Mouse (Mus musculus) CD4-positive, CD25-positive, alpha-beta regulatory T cell, adult 4 months (primary cell): Measurements from ENCODE around the gene Atrx. TPM values are rescaled to one million over a fixed set of nuclear protein-coding genes. Genes with fewer than 3 reads are reported as not detected.
"Not testable (repeated sequence)": the region's sequence is repeated elsewhere in the genome, so short reads cannot be mapped to it uniquely, and the experiment has no call there.

Source experiments
- ATAC-seq: one replicate; pipeline ENCODE4 v1.8.0; 2017
- polyA plus RNA-seq, 2 experiments: library from polyadenylated mRNA; unstranded; fragments of 100-300 nt; shearing (Covaris generic); gene quantifications; one replicate each; pipeline ENCODE4 v1.2.1; 2017

Atrx gene
- polyA plus RNA-seq = 100 to 1,000 TPM; 334 to 414 TPM

DNA sequence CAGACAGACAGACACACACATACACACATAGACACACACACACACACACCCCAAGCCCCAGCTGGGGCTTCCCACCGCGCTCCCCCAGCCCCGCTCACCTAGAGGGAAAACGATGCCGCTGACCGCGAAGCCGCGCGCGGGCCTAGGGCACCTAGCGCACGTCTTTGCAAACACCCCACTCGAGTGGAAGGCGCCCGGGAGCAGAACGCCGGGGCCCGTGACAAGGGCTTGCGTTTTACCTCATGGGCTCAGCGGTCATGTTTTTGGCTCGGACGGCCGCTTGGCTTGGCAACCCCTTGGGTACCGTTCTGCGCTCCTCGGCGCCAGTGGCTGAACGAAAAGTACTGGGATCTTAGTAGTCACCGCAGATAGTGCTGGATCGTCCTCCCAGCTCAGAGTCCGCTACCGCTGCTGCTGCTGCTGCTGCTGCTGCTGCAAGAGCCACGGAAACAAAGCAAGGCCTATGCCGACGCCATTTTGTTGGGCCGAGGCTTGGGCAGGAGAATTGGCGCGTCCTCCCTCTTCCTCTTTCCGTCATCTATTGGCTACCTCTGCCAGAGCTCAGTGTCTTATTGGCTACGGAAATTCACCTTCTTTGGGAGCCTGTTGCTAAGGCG is at the start of gene Atrx:
Atrx (minus strand) TSS at position 543 of the 617 bp plus-strand sequence.
- ATAC-seq = peak; percentile 83

DNA sequence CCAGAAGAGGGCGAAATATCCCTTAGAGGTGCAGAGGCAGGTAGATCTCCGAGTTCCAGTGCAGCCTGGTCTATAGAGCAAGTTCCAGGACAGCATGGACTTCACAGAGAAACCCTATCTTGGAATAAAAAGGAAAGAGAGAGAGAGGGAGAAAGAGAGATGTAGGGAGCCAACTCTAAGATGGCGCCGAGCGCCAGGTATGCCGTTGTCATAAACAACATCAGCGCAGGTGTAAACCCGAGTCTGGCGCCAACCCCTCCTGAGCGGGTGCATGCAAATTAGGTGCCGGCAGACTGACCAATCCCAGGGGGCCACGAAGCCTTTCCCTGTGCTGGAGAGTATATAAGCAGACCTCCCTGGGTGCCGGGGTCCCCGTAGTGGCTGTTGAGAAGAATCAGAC is 27.9 kb upstream of the Atrx start:
- ATAC-seq = not testable (repeated sequence)

- no peak for ATAC-seq
Measured at GRCm38 (mm10) chrX:105953999-105954398, 24.8 kb upstream of the Atrx start.

GRCm38 (mm10) chrX:105946357-105946756 is 17.2 kb upstream of the Atrx start:
- peak; percentile 82 for ATAC-seq

DNA sequence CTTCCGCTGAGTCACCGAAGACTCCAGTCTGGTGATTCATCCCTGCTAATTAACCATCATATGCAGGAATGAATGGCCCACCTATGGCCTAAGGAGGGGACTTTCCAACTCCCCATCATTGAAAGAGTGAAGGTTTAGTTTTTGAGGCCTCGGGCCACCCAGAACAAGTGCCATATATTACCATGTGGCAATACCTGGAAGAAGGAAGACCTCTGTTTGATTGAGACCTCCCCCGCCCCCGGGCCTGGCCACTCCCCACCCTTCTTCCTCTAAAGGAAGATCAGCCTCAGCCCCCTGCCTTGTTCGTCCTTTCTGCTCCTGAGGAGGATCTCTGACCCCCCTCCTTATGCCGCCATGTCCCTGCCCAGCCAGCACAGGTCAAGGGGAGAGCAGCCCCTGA is 10.0 kb upstream of the Atrx start:
- no peak for ATAC-seq

GRCm38 (mm10) chrX:105937736-105938135 is 8.5 kb upstream of the Atrx start:
- no peak for ATAC-seq

DNA sequence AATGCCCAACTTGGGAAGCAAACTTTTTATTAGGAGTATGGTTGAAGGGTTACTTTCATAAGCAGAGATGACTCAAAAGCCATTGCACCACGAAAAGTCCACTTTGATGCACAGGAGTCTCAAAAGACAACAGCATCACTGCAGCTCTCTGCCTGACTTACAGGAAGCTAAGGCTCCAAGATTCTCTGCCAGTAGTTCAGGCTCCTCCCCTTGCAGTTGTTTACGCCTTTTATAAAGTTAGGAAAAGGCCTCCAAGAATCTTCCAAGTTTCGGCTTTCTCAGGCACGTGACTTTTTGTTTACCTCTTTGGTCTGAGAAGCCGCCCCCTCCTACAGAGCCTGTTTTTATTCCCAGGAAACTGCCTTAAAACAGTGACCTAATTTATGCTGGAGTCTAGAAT is 5.1 kb upstream of the Atrx start:
- ATAC-seq = no peak

- peak; percentile 5 for ATAC-seq
Measured at GRCm38 (mm10) chrX:105929478-105930038, 355 bp upstream of the Atrx start.

DNA sequence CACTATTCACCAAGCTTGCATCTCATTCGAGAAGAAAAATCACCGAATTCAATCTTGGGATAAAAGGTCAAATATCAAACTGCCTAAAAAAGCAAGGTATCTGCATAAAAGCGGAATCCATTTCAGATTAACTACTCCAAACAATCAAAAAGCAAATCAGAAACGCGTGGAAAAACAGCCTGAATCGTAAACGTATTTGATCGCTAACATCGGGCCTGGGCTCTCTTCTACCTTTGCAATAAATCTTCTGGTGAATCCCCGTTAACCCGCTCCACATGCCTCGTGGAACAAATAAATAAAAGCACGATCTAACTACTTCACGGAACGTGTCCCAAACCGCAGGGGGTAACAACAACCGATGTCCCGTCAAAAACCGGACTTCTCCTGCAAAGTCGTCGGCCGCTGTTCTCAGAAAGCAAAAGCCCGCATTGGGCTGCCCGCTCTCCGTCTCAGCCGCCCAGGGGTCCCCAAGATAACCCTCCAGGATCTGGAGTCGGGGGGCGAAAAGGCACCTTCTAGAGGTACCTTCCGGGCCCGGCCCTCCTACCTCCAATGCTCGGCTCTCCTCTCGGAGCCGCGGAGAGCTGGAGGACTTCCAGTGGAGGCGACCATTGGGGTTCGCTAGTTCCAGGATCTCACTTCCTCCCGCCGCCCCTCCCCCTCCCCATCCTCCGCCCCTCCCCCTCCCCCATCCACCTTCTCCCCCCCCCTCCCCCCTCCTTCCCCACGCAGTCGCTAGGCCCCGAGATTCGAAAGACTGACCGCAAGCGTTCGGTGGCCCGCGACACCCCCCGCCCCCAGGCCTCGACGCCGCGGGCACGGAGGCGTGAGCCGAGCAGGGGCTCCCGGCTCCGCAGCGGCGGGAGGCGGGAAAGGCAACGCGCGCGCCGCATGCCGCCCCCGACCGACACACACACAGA is 1.0 kb downstream of the Atrx start:
- peak; percentile 9 for ATAC-seq

DNA sequence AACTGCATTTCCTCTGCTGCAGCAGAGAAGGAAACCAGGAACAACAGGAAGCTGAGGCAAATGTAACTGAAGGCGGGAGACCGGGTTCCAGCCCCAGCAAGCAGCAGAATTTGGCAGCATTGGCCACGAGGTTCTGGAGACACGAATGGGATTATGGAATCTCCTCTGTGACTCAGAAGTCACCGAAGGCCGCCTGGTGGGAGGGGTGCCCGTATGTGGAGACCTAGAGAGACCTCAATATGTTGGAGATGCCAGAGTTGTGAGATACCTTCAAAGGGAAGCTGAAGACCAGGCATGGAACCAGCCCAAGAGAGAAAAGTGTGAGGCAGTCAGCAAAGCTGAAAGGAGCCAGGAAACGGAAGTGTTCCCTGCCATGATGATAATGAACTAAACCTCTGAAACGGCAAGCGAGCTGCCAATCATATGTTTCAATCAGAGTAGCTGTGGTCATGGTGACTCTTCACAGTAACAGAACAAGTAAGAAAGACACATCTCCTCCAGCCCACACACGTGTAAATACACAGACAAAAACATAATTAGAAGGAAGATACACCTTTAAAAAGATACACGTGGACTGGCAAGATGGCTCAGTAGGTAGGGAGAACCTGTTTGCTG is 3.0 kb downstream of the Atrx start:
- peak; percentile 76 for ATAC-seq

GRCm38 (mm10) chrX:105924326-105925070 is 4.7 kb downstream of the Atrx start:
- no peak for ATAC-seq

DNA sequence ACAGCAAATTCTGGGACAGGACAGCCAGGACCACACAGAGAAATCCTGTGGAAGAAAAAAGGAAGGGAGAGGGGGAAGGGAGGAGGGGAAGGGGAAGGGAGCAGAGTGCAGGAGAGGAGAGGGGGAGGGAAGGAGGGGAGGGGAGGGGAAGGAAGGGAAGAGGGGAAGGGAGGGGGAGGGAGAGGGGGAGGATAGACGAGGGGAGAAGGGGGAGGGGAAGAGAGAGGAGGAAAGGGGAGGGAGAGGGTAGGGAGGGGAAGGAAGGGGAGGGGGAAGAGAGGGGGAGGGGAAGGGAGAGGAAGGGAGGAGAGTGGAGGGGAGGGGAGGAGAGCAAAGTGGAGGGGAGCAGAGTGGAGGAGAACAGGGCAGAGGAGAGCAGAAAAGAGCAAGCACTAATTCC is 5.3 kb downstream of the Atrx start:
- ATAC-seq = no peak

DNA sequence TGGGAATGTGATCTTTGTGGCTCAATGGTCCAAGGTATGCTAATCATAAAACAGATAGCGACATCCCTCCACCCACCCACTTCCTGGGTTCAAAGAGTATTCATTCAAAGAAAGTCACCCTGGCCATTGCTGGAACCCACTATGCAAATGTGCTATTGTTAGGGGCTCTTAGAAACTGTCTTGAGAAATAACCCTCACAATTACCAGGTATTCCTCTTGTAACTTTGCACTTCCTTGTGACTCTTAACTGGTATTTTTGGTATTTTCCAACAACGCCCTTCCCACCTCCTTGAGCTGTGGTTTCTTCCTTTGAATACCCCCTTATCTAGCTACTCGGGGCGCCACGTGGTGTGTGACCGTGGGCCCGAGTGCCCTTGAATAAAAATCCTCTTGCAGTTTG is 6.2 kb downstream of the Atrx start:
- not testable (repeated sequence) for ATAC-seq

- ATAC-seq = peak; percentile 27
Measured at GRCm38 (mm10) chrX:105921421-105921820, 7.8 kb downstream of the Atrx start.

- no peak for ATAC-seq
Measured at GRCm38 (mm10) chrX:105911728-105912127, 17.5 kb downstream of the Atrx start.

DNA sequence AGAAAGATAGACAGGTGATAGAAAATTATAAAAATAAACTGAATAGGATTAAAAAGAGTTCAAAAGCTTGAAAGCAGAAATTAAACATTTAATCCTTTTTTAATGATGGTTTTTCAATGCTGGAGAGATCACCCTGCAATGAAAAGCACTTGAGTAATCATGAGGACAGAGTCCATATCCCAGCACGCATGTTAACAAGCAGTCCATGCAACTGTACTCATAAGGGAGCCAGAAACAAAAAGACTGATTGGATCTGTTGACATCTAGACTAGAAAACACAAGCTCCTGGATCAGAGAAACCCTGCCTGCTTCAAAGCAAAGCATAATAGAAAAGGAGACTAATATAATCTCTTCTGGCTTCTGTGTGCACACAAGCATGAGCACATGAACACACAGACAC is 27.6 kb downstream of the Atrx start:
- ATAC-seq = no peak

DNA sequence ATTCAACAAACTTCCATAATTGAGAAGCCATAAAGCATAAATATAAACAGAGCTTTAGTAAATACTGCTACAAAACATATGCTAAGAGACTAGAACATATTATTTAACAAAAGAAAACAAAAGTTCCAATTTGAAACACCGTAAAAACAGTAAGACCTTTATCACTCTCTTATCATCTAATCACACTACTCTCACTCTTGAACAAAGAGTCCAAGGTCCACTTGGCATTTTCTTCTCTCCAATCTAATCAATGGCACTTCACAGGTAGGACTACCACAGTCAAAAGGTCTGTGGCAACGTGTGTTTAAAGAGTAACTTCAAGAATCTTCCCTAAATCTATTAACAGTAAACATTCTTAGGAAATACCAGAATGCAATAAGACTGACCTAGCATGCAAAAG is 42.3 kb downstream of the Atrx start:
- no peak for ATAC-seq

- ATAC-seq = peak; percentile 75
Measured at GRCm38 (mm10) chrX:105864367-105864766, 64.8 kb downstream of the Atrx start.

DNA sequence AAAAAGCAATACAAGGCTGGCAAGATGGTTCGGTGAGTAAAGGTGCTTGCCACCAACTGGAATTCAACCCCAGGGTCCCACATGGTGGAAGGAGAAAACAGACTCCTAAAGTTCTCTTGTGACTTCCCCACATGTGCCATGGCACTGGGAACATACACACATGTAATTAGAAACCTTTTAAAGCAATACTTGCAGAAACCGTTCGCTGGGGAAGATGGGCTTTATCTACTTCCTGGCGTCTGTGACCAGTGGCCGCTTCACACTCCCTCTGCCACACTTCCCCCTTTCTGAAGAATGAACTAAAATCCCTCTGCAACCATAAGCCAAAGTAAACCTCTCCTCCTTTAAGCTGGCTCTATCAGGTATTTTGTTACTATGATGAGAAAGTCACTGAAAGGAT is 104.7 kb downstream of the Atrx start:
- no peak for ATAC-seq

DNA sequence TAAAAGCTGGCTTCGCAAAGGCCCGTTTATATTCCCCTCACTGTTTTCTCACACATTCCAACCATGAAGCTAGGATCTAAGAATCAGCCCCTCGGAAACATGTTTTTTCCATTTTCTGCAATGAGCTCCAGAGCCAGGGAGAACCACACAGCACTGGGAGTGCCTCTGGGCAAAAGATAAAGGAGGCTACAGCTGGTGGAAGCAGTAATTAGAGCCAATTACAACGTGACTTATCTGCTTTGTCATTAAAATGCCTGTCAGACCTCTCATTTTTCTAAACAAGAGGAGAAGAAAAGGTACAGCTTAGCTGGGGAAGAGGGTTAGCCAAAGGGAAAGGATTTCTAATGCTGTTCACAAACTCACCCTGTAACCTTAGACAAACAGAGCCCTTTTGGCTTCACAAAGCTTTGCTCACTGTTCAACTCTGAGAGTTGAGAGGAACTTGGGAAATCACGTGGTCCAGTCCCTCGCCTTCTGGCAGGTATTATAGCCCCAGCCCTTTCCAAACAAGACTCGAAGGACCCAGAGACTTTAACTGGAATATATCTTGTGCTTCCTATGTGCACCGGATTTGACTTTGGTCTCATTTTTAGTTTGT is 134.3 kb downstream of the Atrx start:
- ATAC-seq = no peak

DNA sequence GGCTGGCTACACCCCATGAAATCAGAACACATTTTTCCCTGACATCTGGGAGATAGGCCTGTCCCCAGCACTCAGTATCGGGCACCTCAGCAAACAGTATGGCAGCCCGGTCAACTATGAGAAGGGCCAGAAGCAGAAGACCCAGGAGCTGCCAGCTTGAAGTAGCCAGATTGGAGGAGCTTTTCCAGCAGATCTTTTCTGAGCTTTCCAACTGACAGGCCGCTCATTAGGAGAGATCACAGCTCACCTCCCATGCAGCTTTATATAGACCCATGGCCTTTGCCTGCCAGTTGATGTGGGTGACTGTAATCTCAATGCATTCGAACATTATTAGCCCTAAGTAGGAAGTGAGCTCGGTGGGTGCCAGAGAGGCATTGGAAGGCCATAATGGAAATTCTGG is 155.9 kb downstream of the Atrx start:
- no peak for ATAC-seq

GRCm38 (mm10) chrX:105767932-105768331 is 161.3 kb downstream of the Atrx start:
- ATAC-seq = no peak
